Mouse (Mus musculus): Measurements from ENCODE around the gene Phlda3.

GRCm38 (mm10) chr1:135731897-135732684 lies 33.8 kb upstream of the Phlda3 start:
- TF ChIP-seq POLR2A (IDR thresholded peaks at IDR 0.05; ENCODE audit: low read depth, low read length) (no peak), CTCF (IDR thresholded peaks at IDR 0.05; ENCODE audit: extremely low read depth, insufficient read depth, insufficient read length, insufficient replicate concordance) (no peak)
